Comparison of ENCODE assay signal across 8 mouse cellular contexts in the genomic region with DNA sequence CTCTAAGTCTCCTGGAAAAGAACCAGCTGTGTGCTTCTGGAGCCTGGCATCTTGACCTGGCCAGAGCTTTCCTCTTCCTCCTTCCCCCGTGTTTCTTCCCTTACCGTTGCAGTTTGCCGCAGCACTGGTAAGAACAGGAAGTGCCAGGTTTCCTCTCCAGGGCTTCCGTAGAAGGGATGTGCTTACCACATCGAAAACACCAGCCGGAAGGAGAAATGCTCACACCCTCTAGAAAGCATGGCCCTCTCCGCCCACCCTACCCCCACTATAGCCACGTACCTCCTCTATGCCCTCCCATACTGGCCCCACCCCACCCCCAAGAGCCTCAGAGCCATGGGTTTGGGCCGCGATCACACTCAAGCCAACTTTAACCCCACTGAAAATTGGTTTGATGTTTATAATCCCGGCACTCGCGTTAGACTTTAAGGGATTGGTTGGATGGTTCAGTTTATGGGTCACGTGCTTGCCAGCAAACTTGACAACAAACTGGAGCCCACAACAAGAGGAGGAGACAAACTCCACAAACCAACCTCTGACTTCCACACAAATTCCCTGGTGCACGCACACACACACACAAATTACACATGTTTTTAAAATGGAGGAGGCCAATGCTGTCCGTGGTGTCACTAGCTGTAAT. TPM values are rescaled to one million over a fixed set of nuclear protein-coding genes. Genes with fewer than 3 reads are reported as not detected.
DNase-seq lines count a peak whose midpoint lies in the region; ATAC-seq and TF ChIP-seq lines count a peak whose summit lies in the region.

No protein-coding gene starts in this region.

- H3K4me1 ChIP-seq in bone marrow, adult 2 months (ENCODE audit: control insufficient read depth, insufficient read depth, low read length): peaks cover 6% of the 10 kb centered on the region
- peaks cover 0 to 17% of the 10 kb centered on the region in 2 experiments; a peak in 2 of 4 replicates for H3K4me1 ChIP-seq in liver, embryonic 14.5 days (replicated peaks; ENCODE audit: control insufficient read depth in 2 of 2, insufficient read depth in 2 of 2, low read length in 1 of 2)
- no peaks in the 10 kb centered on the region for H3K4me1 ChIP-seq in forebrain, embryonic 11.5 days (replicated peaks; ENCODE audit: control insufficient read depth, insufficient read depth, low read length)
- no peaks in the 10 kb centered on the region for H3K4me1 ChIP-seq in midbrain, embryonic 16.5 days (ENCODE audit: control insufficient read depth, insufficient read depth, low read length)

- TF ChIP-seq POLR2A in bone marrow, adult 2 months (IDR thresholded peaks at IDR 0.05; ENCODE audit: borderline replicate concordance, control insufficient read depth, low read depth, low read length): peak; percentile 16; the same call in 1 of the 2 replicates

- intact Hi-C loops in left cerebral cortex, postnatal 4 days (cut with DNase I): no loop called here

- TF ChIP-seq EP300 in liver, embryonic 14.5 days (IDR thresholded peaks at IDR 0.05; ENCODE audit: low read depth): no peak

- H3K4me2 ChIP-seq in liver, embryonic 14.5 days (ENCODE audit: low read depth): peak overlapping the region; percentile 65
- no peak overlapping the region for H3K4me2 ChIP-seq in forebrain, embryonic 11.5 days (ENCODE audit: low read depth, low read length, severe bottlenecking)
- no peak overlapping the region for H3K4me2 ChIP-seq in midbrain, embryonic 16.5 days (ENCODE audit: low read length)

- no peak for TF ChIP-seq CTCF in bone marrow, adult 2 months (IDR thresholded peaks at IDR 0.05; ENCODE audit: control insufficient read depth, insufficient read depth, low read length)
- TF ChIP-seq CTCF in liver, embryonic 14.5 days (IDR thresholded peaks at IDR 0.05; ENCODE audit: low read depth): no peak

- peak; percentile 62 to 72 for DNase-seq in CD8-positive naive resting alpha-beta T cell, adult 2 months (ENCODE audit: low read depth in 2 of 2, low spot score in 2 of 2)
- peak in 2 of 3 experiments; percentile 41 to 49 for DNase-seq in liver, embryonic 14.5 days (ENCODE audit: low read depth in 3 of 3, low spot score in 3 of 3)
- peak; percentile 80 to 84 for DNase-seq in spleen, postnatal 36 days (ENCODE audit: low spot score in 2 of 2)
- DNase-seq in forebrain, embryonic 11.5 days (ENCODE audit: low spot score): no peak
- no peak for DNase-seq in left cerebral cortex, postnatal 4 days

- peak; percentile 92 to 94 for ATAC-seq in hematopoietic stem cell, adult 5-6 weeks (replicated peaks in 1 of 2; ENCODE audit: insufficient read depth in 1 of 2, low FRiP score in 2 of 2, low TSS enrichment in 1 of 2, low read depth in 1 of 2, poor library complexity in 2 of 2, severe bottlenecking in 2 of 2)
- peak; percentile 87 for ATAC-seq in liver, embryonic 14.5 days (ENCODE audit: insufficient read depth)
- no peak for ATAC-seq in forebrain, embryonic 11.5 days (replicated peaks; ENCODE audit: low FRiP score)
- no peak for ATAC-seq in midbrain, embryonic 16.5 days

- no peaks in the 10 kb centered on the region for H3K27me3 ChIP-seq in liver, embryonic 14.5 days (ENCODE audit: control insufficient read depth, insufficient read depth, low read length)
- H3K27me3 ChIP-seq in forebrain, embryonic 11.5 days (ENCODE audit: control insufficient read depth, insufficient read depth, low read length): no peaks in the 10 kb centered on the region
- no peaks in the 10 kb centered on the region for H3K27me3 ChIP-seq in midbrain, embryonic 16.5 days (ENCODE audit: control insufficient read depth, insufficient read depth, low read depth, low read length)

- peak overlapping the region; percentile 52 for H3K9ac ChIP-seq in liver, embryonic 14.5 days (replicated peaks)
- no peak overlapping the region for H3K9ac ChIP-seq in forebrain, embryonic 11.5 days (ENCODE audit: low read length)
- no peak overlapping the region for H3K9ac ChIP-seq in midbrain, embryonic 16.5 days (ENCODE audit: low read depth, low read length)

- H3K9me3 ChIP-seq in liver, embryonic 14.5 days (ENCODE audit: control insufficient read depth, low read length): no peaks in the 10 kb centered on the region
- H3K9me3 ChIP-seq in forebrain, embryonic 11.5 days (ENCODE audit: control insufficient read depth, low read length): no peaks in the 10 kb centered on the region
- no peaks in the 10 kb centered on the region for H3K9me3 ChIP-seq in midbrain, embryonic 16.5 days (replicated peaks; ENCODE audit: control insufficient read depth, low read length, poor library complexity, severe bottlenecking)

- H3K27ac ChIP-seq in bone marrow, adult 2 months (ENCODE audit: control insufficient read depth, insufficient read depth, low read depth, low read length, poor library complexity): peak overlapping the region; percentile 92
- H3K27ac ChIP-seq in liver, embryonic 14.5 days: no peak overlapping the region
- no peak overlapping the region for H3K27ac ChIP-seq in forebrain, embryonic 11.5 days (ENCODE audit: low read depth, low read length)
- H3K27ac ChIP-seq in midbrain, embryonic 16.5 days (ENCODE audit: low read length): no peak overlapping the region

- 7% methylated on average over 16 of the region's 16 CpGs for WGBS in bone marrow, adult 2 months
- WGBS in liver, embryonic 14.5 days (ENCODE audit: insufficient replicate concordance): 12% methylated on average over 16 of the region's 16 CpGs
- WGBS in forebrain, embryonic 11.5 days: 77% methylated on average over 16 of the region's 16 CpGs
- WGBS in midbrain, embryonic 16.5 days: 74% methylated on average over 16 of the region's 16 CpGs

- peak overlapping the region; percentile 58 for H3K4me3 ChIP-seq in bone marrow, adult 2 months (replicated peaks; ENCODE audit: control insufficient read depth, low read depth, low read length)
- peak overlapping the region; percentile 51 to 61 for H3K4me3 ChIP-seq in liver, embryonic 14.5 days (ENCODE audit: insufficient read depth in 1 of 2, low read depth in 2 of 2, low read length in 2 of 2)
- no peak overlapping the region for H3K4me3 ChIP-seq in forebrain, embryonic 11.5 days (ENCODE audit: low read depth, low read length)
- H3K4me3 ChIP-seq in midbrain, embryonic 16.5 days (ENCODE audit: low read depth, low read length): no peak overlapping the region

- H3K36me3 ChIP-seq in liver, embryonic 14.5 days (replicated peaks; ENCODE audit: control insufficient read depth, insufficient read depth, low read depth): no peaks in the 10 kb centered on the region
- H3K36me3 ChIP-seq in forebrain, embryonic 11.5 days (ENCODE audit: control insufficient read depth, insufficient read depth, low read length): no peaks in the 10 kb centered on the region
- H3K36me3 ChIP-seq in midbrain, embryonic 16.5 days (ENCODE audit: control insufficient read depth, insufficient read depth, low read length): no peaks in the 10 kb centered on the region

RNA-seq across cellular contexts. Expression of a gene that starts 30.7 kb away (rescaled TPM):
- 4.5 and 11.3 TPM in 2 replicates for polyA plus RNA-seq in bone marrow, adult 2 months (2011; ENCODE audit: insufficient read depth, insufficient read length, low replicate concordance, missing spikeins)
- 46.1 and 72.0 TPM in 2 replicates for total RNA-seq in hematopoietic stem cell, adult 5-6 weeks (2017)
- 1.3 and 2.1 TPM in 2 replicates for polyA plus RNA-seq in liver, embryonic 14.5 days (2012; rRNA removed)
- 4.0 and 4.3 TPM in 2 replicates for polyA plus RNA-seq in liver, embryonic 14.5 days (2014; fragmentation: Nextera tagmentation; extraction: Ambion mirVana)
- polyA plus RNA-seq in forebrain, embryonic 11.5 days (2014; fragmentation: Nextera tagmentation; extraction: Ambion mirVana): 43.3 and 43.5 TPM in 2 replicates
- polyA plus RNA-seq in midbrain, embryonic 16.5 days (2015; fragmentation: Nextera tagmentation; extraction: Ambion mirVana): 49.1 and 51.6 TPM in 2 replicates
- total RNA-seq in left cerebral cortex, postnatal 4 days (2021): 10 to 100 TPM; 38.4 to 40.7 TPM

RNA-seq across cellular contexts. Expression of a gene that starts 30.8 kb away (rescaled TPM):
- polyA plus RNA-seq in bone marrow, adult 2 months (2011; ENCODE audit: insufficient read depth, insufficient read length, low replicate concordance, missing spikeins): 11.1 and 35.7 TPM in 2 replicates
- total RNA-seq in hematopoietic stem cell, adult 5-6 weeks (2017): 60.6 and 94.2 TPM in 2 replicates
- 10.5 and 13.2 TPM in 2 replicates for polyA plus RNA-seq in liver, embryonic 14.5 days (2012; rRNA removed)
- polyA plus RNA-seq in liver, embryonic 14.5 days (2014; fragmentation: Nextera tagmentation; extraction: Ambion mirVana): 25.5 and 28.8 TPM in 2 replicates
- 136 and 144 TPM in 2 replicates for polyA plus RNA-seq in forebrain, embryonic 11.5 days (2014; fragmentation: Nextera tagmentation; extraction: Ambion mirVana)
- polyA plus RNA-seq in midbrain, embryonic 16.5 days (2015; fragmentation: Nextera tagmentation; extraction: Ambion mirVana): 104 and 107 TPM in 2 replicates
- total RNA-seq in left cerebral cortex, postnatal 4 days (2021): 10 to 100 TPM; 44.1 TPM

RNA-seq across cellular contexts. Expression of a gene that starts 35.1 kb away (rescaled TPM):
- 22.6 and 50.5 TPM in 2 replicates for polyA plus RNA-seq in bone marrow, adult 2 months (2011; ENCODE audit: insufficient read depth, insufficient read length, low replicate concordance, missing spikeins)
- total RNA-seq in hematopoietic stem cell, adult 5-6 weeks (2017): 78.9 and 112 TPM in 2 replicates
- polyA plus RNA-seq in liver, embryonic 14.5 days (2012; rRNA removed): 11.6 and 13.2 TPM in 2 replicates
- 18.8 and 18.9 TPM in 2 replicates for polyA plus RNA-seq in liver, embryonic 14.5 days (2014; fragmentation: Nextera tagmentation; extraction: Ambion mirVana)
- 6.7 and 7.5 TPM in 2 replicates for polyA plus RNA-seq in forebrain, embryonic 11.5 days (2014; fragmentation: Nextera tagmentation; extraction: Ambion mirVana)
- 6.7 and 6.8 TPM in 2 replicates for polyA plus RNA-seq in midbrain, embryonic 16.5 days (2015; fragmentation: Nextera tagmentation; extraction: Ambion mirVana)
- 1 to 10 TPM; 5.7 to 5.9 TPM for total RNA-seq in left cerebral cortex, postnatal 4 days (2021)

RNA-seq across cellular contexts. Expression of a gene that starts 49.3 kb away (rescaled TPM):
- 3.3 and 6.1 TPM in 2 replicates for polyA plus RNA-seq in bone marrow, adult 2 months (2011; ENCODE audit: insufficient read depth, insufficient read length, low replicate concordance, missing spikeins)
- total RNA-seq in hematopoietic stem cell, adult 5-6 weeks (2017): 54.4 and 58.5 TPM in 2 replicates
- 0.52 and 0.90 TPM in 2 replicates for polyA plus RNA-seq in liver, embryonic 14.5 days (2012; rRNA removed)
- polyA plus RNA-seq in liver, embryonic 14.5 days (2014; fragmentation: Nextera tagmentation; extraction: Ambion mirVana): 0.70 and 0.71 TPM in 2 replicates
- polyA plus RNA-seq in forebrain, embryonic 11.5 days (2014; fragmentation: Nextera tagmentation; extraction: Ambion mirVana): 0.35 TPM in 1 of 2 replicates, not detected in the other
- not detected in 2 replicates for polyA plus RNA-seq in midbrain, embryonic 16.5 days (2015; fragmentation: Nextera tagmentation; extraction: Ambion mirVana)
- not detected for total RNA-seq in left cerebral cortex, postnatal 4 days (2021)

RNA-seq across cellular contexts. Expression of a gene that starts 51.2 kb away (rescaled TPM):
- polyA plus RNA-seq in bone marrow, adult 2 months (2011; ENCODE audit: insufficient read depth, insufficient read length, low replicate concordance, missing spikeins): 12.7 and 25.2 TPM in 2 replicates
- 69.2 and 72.4 TPM in 2 replicates for total RNA-seq in hematopoietic stem cell, adult 5-6 weeks (2017)
- polyA plus RNA-seq in liver, embryonic 14.5 days (2012; rRNA removed): 4.8 and 6.7 TPM in 2 replicates
- polyA plus RNA-seq in liver, embryonic 14.5 days (2014; fragmentation: Nextera tagmentation; extraction: Ambion mirVana): 9.1 and 9.5 TPM in 2 replicates
- polyA plus RNA-seq in forebrain, embryonic 11.5 days (2014; fragmentation: Nextera tagmentation; extraction: Ambion mirVana): 52.6 and 53.9 TPM in 2 replicates
- polyA plus RNA-seq in midbrain, embryonic 16.5 days (2015; fragmentation: Nextera tagmentation; extraction: Ambion mirVana): 37.5 and 40.4 TPM in 2 replicates
- total RNA-seq in left cerebral cortex, postnatal 4 days (2021): 10 to 100 TPM; 47.0 to 53.4 TPM

Comparison
In these comparisons a context has a peak if more than half of its experiments do, and no peak if none do; other contexts are left out.
1. DNase-seq: peak in CD8-positive naive resting alpha-beta T cell, adult 2 months (2 of 2), liver, embryonic 14.5 days (2 of 3) and spleen, postnatal 36 days (2 of 2); none in forebrain, embryonic 11.5 days (single experiment) and left cerebral cortex, postnatal 4 days (single experiment).
2. H3K4me3 ChIP-seq: peak in bone marrow, adult 2 months (single experiment) and liver, embryonic 14.5 days (2 of 2); none in forebrain, embryonic 11.5 days (single experiment) and midbrain, embryonic 16.5 days (single experiment).
3. ATAC-seq: peak in hematopoietic stem cell, adult 5-6 weeks (2 of 2) and liver, embryonic 14.5 days (single experiment); none in forebrain, embryonic 11.5 days (single experiment) and midbrain, embryonic 16.5 days (single experiment).